Mouse (Mus musculus) forebrain, embryonic 14.5 days (tissue): ENCODE results near the gene Snx6. TPM values are rescaled to one million over a fixed set of nuclear protein-coding genes. Genes with fewer than 3 reads are reported as not detected.
A peak's percentile ranks its signal among the peaks of the same experiment; 100 is the strongest.

Experiments
- ATAC-seq: fragments of 200-750 bp; cut with Nextera tagmentation; 2 replicates; pipeline ENCODE4 v1.8.0; 2017; ENCODE audit warnings: mild to moderate bottlenecking, moderate library complexity
- DNase-seq: peaks from one replicate; pipeline ENCODE4 v3.0.0-alpha.2; 2015; ENCODE audit warnings: low spot score
- H3K27ac ChIP-seq: fragments of 300-500 bp; sonication (generic); 2 replicates; pipeline ENCODE4 v1.5.1; 2014; ENCODE audit warnings: low read depth, mild to moderate bottlenecking, control low read depth, low read length, moderate library complexity
- H3K27me3 ChIP-seq: fragments of 300-500 bp; sonication (generic); replicated peaks from 2 replicates; pipeline ENCODE4 v1.6.1; 2014; ENCODE audit warnings: low read length, control low read depth, mixed read lengths; ENCODE audit not compliant: control insufficient read depth, insufficient read depth
- H3K36me3 ChIP-seq: fragments of 300-500 bp; sonication (generic); 2 replicates; pipeline ENCODE4 v1.6.1; 2014; ENCODE audit warnings: low read length, control low read depth; ENCODE audit not compliant: control insufficient read depth, insufficient read depth
- H3K4me1 ChIP-seq: fragments of 300-500 bp; sonication (generic); 2 replicates; pipeline ENCODE4 v1.6.1; 2014; ENCODE audit warnings: antibody characterized with exemption, low read length, control low read depth; ENCODE audit not compliant: control insufficient read depth, insufficient read depth
- H3K4me2 ChIP-seq: fragments of 300-500 bp; sonication (generic); 2 replicates; pipeline ENCODE4 v1.6.1; 2014; ENCODE audit warnings: mild to moderate bottlenecking, control low read depth, low read length
- H3K4me3 ChIP-seq: fragments of 300-500 bp; sonication (generic); 2 replicates; pipeline ENCODE4 v1.5.1; 2014; ENCODE audit warnings: low read depth, low read length, control low read depth
- H3K9ac ChIP-seq: fragments of 300-500 bp; sonication (generic); 2 replicates; pipeline ENCODE4 v1.6.1; 2014; ENCODE audit warnings: mild to moderate bottlenecking, low read length, control low read depth, moderate library complexity
- H3K9me3 ChIP-seq: fragments of 300-500 bp; sonication (generic); replicated peaks from 2 replicates; pipeline ENCODE4 v1.6.1; 2016; ENCODE audit warnings: low read length, control low read depth, mixed read lengths; ENCODE audit not compliant: control insufficient read depth
- WGBS: fragments of 180-500 bp; shearing (Covaris S2); extraction: QIAGEN DNeasy Blood & Tissue Kit; methylation state at CpG from one replicate; pipeline ENCODE4 v1.1.7; 2014; 5-methylcytosine and 5-hydroxymethylcytosine counted together
- polyA plus RNA-seq: library from polyadenylated mRNA; unstranded; fragments of >200 nt; fragmentation: Nextera tagmentation; extraction: Ambion mirVana; gene quantifications from 2 replicates; pipeline ENCODE4 v1.2.1, GENCODE M21; 2014

The Snx6 gene
- polyA plus RNA-seq, 1 experiment from 2014 or later, result 194 TPM

- Histone ChIP-seq H3K4me2 (no peak overlapping the region), H3K9ac (no peak overlapping the region), H3K4me1 (no peaks in the 10 kb centered on the region), H3K27me3 (no peaks in the 10 kb centered on the region), H3K27ac (no peak overlapping the region), H3K4me3 (no peak overlapping the region), H3K36me3 (no peaks in the 10 kb centered on the region), H3K9me3 (no peaks in the 10 kb centered on the region)
- 71% methylated on average over 6 of the region's 6 CpGs for WGBS
- ATAC-seq (no peak), DNase-seq (no peak)
Observed at GRCm38 (mm10) chr12:54807481-54807880, 12.0 kb upstream of the Snx6 start.

- Histone ChIP-seq H3K27ac (no peak overlapping the region), H3K27me3 (no peaks in the 10 kb centered on the region), H3K36me3 (no peaks in the 10 kb centered on the region), H3K4me3 (no peak overlapping the region), H3K9ac (no peak overlapping the region), H3K9me3 (no peaks in the 10 kb centered on the region), H3K4me2 (no peak overlapping the region), H3K4me1 (no peaks in the 10 kb centered on the region)
- no peak for DNase-seq
- ATAC-seq, result no peak
- WGBS, result 75% methylated on average over 6 of the region's 6 CpGs
Observed at GRCm38 (mm10) chr12:54806131-54806530, 10.6 kb upstream of the Snx6 start.

- DNase-seq (no peak), ATAC-seq (no peak)
- H3K4me1 ChIP-seq, result no peaks in the 10 kb centered on the region
- no peaks in the 10 kb centered on the region for H3K27me3 ChIP-seq
- no peak overlapping the region for H3K27ac ChIP-seq
- 75% methylated on average over 6 of the region's 6 CpGs for WGBS
- no peaks in the 10 kb centered on the region for H3K36me3 ChIP-seq
- H3K4me3 ChIP-seq, result no peak overlapping the region
- H3K4me2 ChIP-seq, result no peak overlapping the region
- no peaks in the 10 kb centered on the region for H3K9me3 ChIP-seq
- H3K9ac ChIP-seq, result no peak overlapping the region
Observed at GRCm38 (mm10) chr12:54805254-54806002, 9.9 kb upstream of the Snx6 start.

DNA sequence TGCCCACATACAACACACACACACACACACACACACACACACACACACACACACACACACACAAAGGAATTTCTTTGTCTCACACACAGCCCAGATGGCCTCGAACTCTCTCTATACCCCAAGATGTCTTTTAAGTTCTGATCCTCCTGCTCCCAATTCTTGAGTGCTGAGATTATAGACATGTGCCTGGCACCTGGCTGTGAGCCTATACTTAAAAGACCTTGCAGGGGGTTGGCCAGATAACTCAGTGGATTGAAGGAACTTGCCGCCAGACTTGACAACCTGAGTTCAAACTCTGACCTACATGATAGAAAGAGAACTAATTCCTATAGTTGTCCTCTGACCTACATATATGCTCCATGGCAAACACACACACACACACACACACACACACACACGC is 8.0 kb upstream of the Snx6 start:
- 78% methylated on average over 3 of the region's 3 CpGs for WGBS
- H3K4me2 ChIP-seq, result no peak overlapping the region
- H3K4me1 ChIP-seq, result no peaks in the 10 kb centered on the region
- DNase-seq, result no peak
- H3K36me3 ChIP-seq, result no peaks in the 10 kb centered on the region
- H3K9ac ChIP-seq, result no peak overlapping the region
- ATAC-seq, result no peak
- no peaks in the 10 kb centered on the region for H3K27me3 ChIP-seq
- H3K4me3 ChIP-seq, result no peak overlapping the region
- no peak overlapping the region for H3K27ac ChIP-seq
- no peaks in the 10 kb centered on the region for H3K9me3 ChIP-seq

DNA sequence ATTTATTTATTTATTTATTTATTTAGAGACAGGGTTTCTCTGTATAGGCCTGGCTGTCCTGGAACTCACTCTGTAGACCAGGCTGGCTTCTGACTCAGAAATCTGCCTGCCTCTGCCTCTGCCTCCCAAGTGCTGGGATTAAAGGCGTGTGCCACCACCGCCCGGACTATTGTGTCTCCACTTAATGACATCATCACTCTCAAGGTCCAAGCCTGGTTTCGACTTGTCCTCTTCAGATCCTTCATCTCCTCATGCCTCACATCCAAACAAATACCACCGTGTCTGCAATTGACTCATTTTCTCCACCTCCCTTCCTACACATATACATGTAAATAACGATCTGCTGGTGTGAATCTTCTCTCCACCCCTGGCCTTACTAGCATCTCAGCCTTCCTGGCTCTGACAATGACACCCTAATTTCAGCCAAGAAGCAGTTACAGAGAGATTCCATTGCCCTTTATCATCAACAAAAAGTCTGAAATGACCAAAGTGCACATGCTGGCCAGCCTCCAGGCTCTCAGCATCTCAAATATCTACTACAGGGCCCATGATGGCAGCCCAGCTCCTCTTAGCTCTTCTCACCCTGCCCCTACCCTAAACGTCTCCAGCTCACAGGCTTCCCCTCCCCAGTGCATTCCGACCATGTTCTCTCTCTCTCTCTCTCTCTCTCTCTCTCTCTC is 1.2 kb upstream of the Snx6 start:
- Histone ChIP-seq H3K4me3 (no peak overlapping the region), H3K36me3 (peaks cover 3% of the 10 kb centered on the region; the same call in 1 of the 2 replicates), H3K4me1 (peaks cover 11% of the 10 kb centered on the region), H3K9me3 (no peaks in the 10 kb centered on the region), H3K27ac (no peak overlapping the region), H3K27me3 (no peaks in the 10 kb centered on the region), H3K4me2 (no peak overlapping the region), H3K9ac (no peak overlapping the region)
- DNase-seq, result no peak
- no peak for ATAC-seq
- 88% methylated on average over 8 of the region's 8 CpGs for WGBS

- no peak for ATAC-seq
- no peak for DNase-seq
- WGBS, result 30% methylated on average over 3 of the region's 3 CpGs
Observed at GRCm38 (mm10) chr12:54794392-54794791, 1.1 kb downstream of the Snx6 start.

DNA sequence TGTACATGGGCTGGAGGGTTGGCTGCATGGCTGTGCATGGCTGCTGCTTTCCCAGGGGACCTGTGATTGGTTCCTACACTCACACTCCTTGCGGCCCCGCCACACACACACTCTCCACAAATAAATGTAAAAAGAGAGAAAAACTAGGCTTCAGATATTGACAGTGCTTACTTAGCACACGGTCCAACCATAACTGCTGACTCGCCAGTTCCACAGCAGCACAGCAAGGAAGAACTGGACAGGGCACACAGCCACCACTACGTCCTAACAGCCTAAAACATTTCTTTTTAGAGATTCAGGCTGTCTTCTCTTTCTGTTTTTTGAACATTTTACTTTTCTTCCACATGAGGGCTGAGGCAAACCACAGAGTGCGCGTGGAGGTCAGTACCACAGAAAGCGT is 4.0 kb downstream of the Snx6 start:
- no peaks in the 10 kb centered on the region for H3K9me3 ChIP-seq
- peaks cover 20% of the 10 kb centered on the region for H3K4me1 ChIP-seq
- no peaks in the 10 kb centered on the region for H3K27me3 ChIP-seq
- H3K36me3 ChIP-seq, result peaks cover 14% of the 10 kb centered on the region
- ATAC-seq (no peak), DNase-seq (no peak)
- H3K27ac ChIP-seq, result no peak overlapping the region
- WGBS, result 91% methylated on average over 8 of the region's 8 CpGs
- no peak overlapping the region for H3K9ac ChIP-seq
- H3K4me2 ChIP-seq, result no peak overlapping the region
- no peak overlapping the region for H3K4me3 ChIP-seq

More at GRCm38 (mm10) chr12:54794392-54794791, 1.1 kb downstream of the Snx6 start:
- peaks cover 20% of the 10 kb centered on the region for H3K4me1 ChIP-seq
- peak overlapping the region; percentile 60 for H3K4me2 ChIP-seq
- H3K36me3 ChIP-seq, result peaks cover 11% of the 10 kb centered on the region
- H3K27ac ChIP-seq, result no peak overlapping the region
- peak overlapping the region; percentile 94 for H3K4me3 ChIP-seq
- H3K27me3 ChIP-seq, result no peaks in the 10 kb centered on the region
- peak overlapping the region; percentile 98 for H3K9ac ChIP-seq
- H3K9me3 ChIP-seq, result no peaks in the 10 kb centered on the region

GRCm38 (mm10) chr12:54789346-54790143 is 6.0 kb downstream of the Snx6 start:
- DNase-seq (peak; percentile 47), ATAC-seq (peak; percentile 64)
- Histone ChIP-seq H3K9me3 (no peaks in the 10 kb centered on the region), H3K4me2 (no peak overlapping the region), H3K4me1 (peaks cover 20% of the 10 kb centered on the region), H3K27me3 (no peaks in the 10 kb centered on the region), H3K36me3 (peaks cover 18% of the 10 kb centered on the region), H3K9ac (no peak overlapping the region), H3K4me3 (no peak overlapping the region), H3K27ac (no peak overlapping the region)
- WGBS, result 12% methylated on average over 11 of the region's 11 CpGs
